Mouse (Mus musculus) liver, adult 2 months (tissue): Measurements from ENCODE around the gene Ip6k1. TPM values are rescaled to one million over a fixed set of nuclear protein-coding genes. Genes with fewer than 3 reads are reported as not detected.

Experiments used
- DNase-seq: peaks from one replicate; pipeline ENCODE4 v3.0.0-alpha.2; 2011; ENCODE audit warnings: low read depth, low spot score; ENCODE audit errors: extremely low read depth
- H3K27ac ChIP-seq: fragments of 200-500 bp; replicated peaks from 2 replicates; pipeline ENCODE4 v1.5.1; 2012; ENCODE audit warnings: low read depth, mild to moderate bottlenecking, control low read depth, inconsistent platforms, low read length; ENCODE audit not compliant: insufficient read depth
- H3K27me3 ChIP-seq: fragments of 200-500 bp; 2 replicates; pipeline ENCODE4 v1.6.1; 2012; ENCODE audit warnings: mild to moderate bottlenecking, moderate library complexity, low read length, inconsistent platforms; ENCODE audit not compliant: control insufficient read depth, insufficient read depth
- H3K36me3 ChIP-seq: fragments of 200-500 bp; 2 replicates; pipeline ENCODE4 v1.6.1; 2012; ENCODE audit warnings: low read length, inconsistent platforms; ENCODE audit not compliant: control insufficient read depth, insufficient read depth
- H3K4me1 ChIP-seq: fragments of 200-500 bp; 2 replicates; pipeline ENCODE4 v1.6.1; 2011; ENCODE audit warnings: low read length; ENCODE audit not compliant: control insufficient read depth, insufficient read depth
- H3K4me3 ChIP-seq: fragments of 200-500 bp; 2 replicates; pipeline ENCODE4 v1.5.1; 2011; ENCODE audit warnings: low read depth, mild to moderate bottlenecking, control low read depth, low read length, moderate library complexity; ENCODE audit not compliant: insufficient read depth
- H3K79me2 ChIP-seq: fragments of 200-500 bp; 2 replicates; pipeline ENCODE4 v1.6.1; 2012; ENCODE audit warnings: inconsistent platforms, mild to moderate bottlenecking, low read length, moderate library complexity; ENCODE audit not compliant: control insufficient read depth, insufficient read depth
- H3K9ac ChIP-seq: fragments of 200-500 bp; 2 replicates; pipeline ENCODE4 v1.6.1; 2012; ENCODE audit warnings: low read depth, mild to moderate bottlenecking, control low read depth, inconsistent platforms, low read length
- CTCF ChIP-seq: fragments of 200-500 bp; IDR thresholded peaks from 2 replicates; pipeline ENCODE4 v1.5.1; 2011; ENCODE audit warnings: low read depth, low read length, control low read depth
- POLR2A ChIP-seq: fragments of 200-500 bp; IDR thresholded peaks from 2 replicates; pipeline ENCODE4 v1.6.1; 2011; ENCODE audit warnings: low read length, control low read depth; ENCODE audit not compliant: insufficient read depth; ENCODE audit errors: extremely low read depth
- WGBS: fragments of 180-500 bp; shearing (Covaris S2); methylation state at CpG from one replicate; pipeline ENCODE4 v1.1.7; 2018; 5-methylcytosine and 5-hydroxymethylcytosine counted together
- polyA plus RNA-seq: library from polyadenylated mRNA; depleted of rRNA; stranded (reverse); fragments of >200 nt; gene quantifications from 2 replicates; pipeline ENCODE4 v1.2.3, GENCODE M21; 2012; rRNA removed
- total RNA-seq: library from RNA; depleted of rRNA; stranded (reverse); fragments of >200 nt; gene quantifications from 2 replicates; pipeline ENCODE4 v1.2.3, GENCODE M21; 2014; rRNA removed

The Ip6k1 gene
- total RNA-seq (40.1 and 47.7 TPM in 2 replicates), polyA plus RNA-seq (45.7 and 46.3 TPM in 2 replicates)

DNA sequence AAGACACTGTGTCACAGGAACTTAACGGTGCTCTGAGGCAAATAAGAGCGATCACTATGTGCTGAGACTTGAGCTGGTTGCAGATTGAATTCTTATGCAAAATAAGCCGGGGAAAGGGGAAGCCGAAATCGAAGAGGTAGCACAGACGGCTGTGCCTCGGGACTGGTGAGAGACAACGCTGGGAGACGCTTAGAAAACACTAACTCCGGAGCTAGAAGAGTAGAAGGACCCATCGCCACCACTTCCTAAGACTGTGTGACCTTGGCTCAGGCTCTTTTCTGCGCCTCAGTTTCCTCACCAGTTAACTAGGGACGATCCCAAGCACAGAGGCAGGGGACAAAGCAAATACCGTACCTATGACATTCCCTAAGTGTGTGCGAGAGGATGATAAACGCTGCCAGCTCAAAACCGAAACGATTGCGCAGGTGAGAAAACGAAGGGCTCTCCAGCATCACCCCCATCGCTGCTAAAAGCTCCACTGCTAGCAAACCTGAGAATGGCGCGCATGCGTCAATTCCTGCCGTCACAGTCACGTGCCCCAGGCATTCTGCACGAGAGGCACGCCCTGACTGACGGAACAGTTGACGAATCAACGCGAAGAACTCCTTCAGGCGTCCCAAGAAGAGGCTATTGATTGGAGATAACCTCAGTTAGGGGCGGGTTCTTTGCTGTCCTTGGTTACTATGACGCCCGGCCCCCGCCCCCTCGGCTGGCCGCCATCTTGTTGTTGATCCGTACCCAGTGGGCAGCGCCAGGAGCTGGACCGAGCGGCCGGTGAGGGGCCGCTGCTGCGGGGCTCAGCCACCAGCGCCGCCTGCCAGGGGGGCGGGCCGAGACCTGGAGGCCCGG lies at the start of gene Ip6k1:
Gene Ip6k1, plus strand, starts transcription at position 580 of the 849 bp plus-strand sequence.
- Histone ChIP-seq H3K4me1 (peaks cover 16% of the 10 kb centered on the region), H3K27ac (peak within 1 kb of the TSS; percentile 81), H3K9ac (peak within 1 kb of the TSS; percentile 93), H3K79me2 (peaks cover 15% of the 10 kb centered on the region; the same call in 1 of the 2 replicates), H3K27me3 (no peaks in the 10 kb centered on the region), H3K4me3 (peak within 1 kb of the TSS; percentile 91), H3K36me3 (no peaks in the 10 kb centered on the region)
- DNase-seq, result peak; percentile 99
- TF ChIP-seq POLR2A, result peak; percentile 60; the same call in 1 of the 2 replicates
- TF ChIP-seq CTCF, result no peak
- WGBS, result under 1% methylated on average over 51 of the region's 51 CpGs

DNA sequence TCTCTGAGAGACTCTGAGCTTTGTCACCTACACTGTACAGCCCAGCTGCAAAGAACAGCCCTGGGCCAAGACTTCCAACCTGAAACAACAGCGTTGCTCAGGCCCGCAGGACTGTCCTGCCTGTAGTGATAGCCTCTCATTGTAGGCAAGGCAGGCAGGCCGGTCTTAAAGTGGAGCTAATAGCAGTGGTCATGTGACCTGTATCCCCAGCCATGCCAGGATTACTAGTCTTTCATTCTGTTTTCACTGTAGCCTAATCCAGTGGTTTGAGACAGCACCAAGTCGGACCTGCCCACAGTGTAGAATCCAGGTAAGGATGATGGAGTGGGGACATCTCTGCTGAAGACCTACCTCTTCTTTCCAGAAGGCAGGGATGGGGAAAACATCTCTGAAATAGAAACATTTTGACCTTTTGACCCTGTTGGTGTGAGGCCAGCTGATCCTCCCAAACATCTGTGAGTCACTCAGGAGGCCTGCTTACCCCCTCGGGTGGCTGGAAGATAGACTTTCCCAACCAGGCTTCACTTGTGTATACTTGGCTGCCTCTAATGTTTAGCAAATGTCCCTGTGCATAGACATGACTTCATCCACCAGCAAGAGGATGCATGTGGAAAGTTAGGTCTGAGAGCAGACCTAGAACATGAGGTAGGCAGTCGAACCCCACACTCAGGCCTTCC lies 46.5 kb upstream of the Ip6k1 start:
- WGBS, result 82% methylated on average over 6 of the region's 6 CpGs

DNA sequence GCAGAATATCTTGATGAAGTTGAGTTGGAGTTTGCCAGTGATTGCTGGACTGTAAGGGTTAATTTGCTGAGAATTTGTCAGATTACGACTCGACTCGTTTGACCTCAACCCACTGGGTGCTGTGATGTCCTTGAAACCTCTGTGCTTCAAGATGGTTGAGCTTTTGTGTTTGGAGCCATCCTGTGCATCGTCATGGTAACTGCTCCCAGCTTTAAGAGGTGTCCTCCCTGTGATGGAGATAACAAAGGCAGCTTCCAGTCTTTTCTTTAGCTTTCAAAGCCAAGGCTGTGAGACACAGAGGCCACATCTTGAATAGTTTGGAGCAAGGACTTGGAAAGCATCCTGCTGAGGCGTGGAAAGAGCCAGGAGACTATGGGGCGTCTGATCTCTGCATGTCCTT lies 45.2 kb upstream of the Ip6k1 start:
- H3K4me1 ChIP-seq, result no peaks in the 10 kb centered on the region
- no peaks in the 10 kb centered on the region for H3K79me2 ChIP-seq
- H3K27me3 ChIP-seq, result no peaks in the 10 kb centered on the region
- no peaks in the 10 kb centered on the region for H3K36me3 ChIP-seq
- TF ChIP-seq POLR2A, result no peak
- no peak overlapping the region for H3K27ac ChIP-seq
- DNase-seq, result no peak
- H3K9ac ChIP-seq, result no peak overlapping the region
- WGBS, result 65% methylated on average over 6 of the region's 6 CpGs
- H3K4me3 ChIP-seq, result no peak overlapping the region

More for the DNA sequence above, 46.5 kb upstream of the Ip6k1 start:
- no peak overlapping the region for H3K27ac ChIP-seq
- H3K9ac ChIP-seq, result no peak overlapping the region
- H3K79me2 ChIP-seq, result no peaks in the 10 kb centered on the region
- H3K4me3 ChIP-seq, result no peak overlapping the region
- no peaks in the 10 kb centered on the region for H3K27me3 ChIP-seq
- H3K4me1 ChIP-seq, result no peaks in the 10 kb centered on the region
- H3K36me3 ChIP-seq, result no peaks in the 10 kb centered on the region
- no peak for DNase-seq
- TF ChIP-seq CTCF, result no peak
- no peak for TF ChIP-seq POLR2A

- Histone ChIP-seq H3K79me2 (no peaks in the 10 kb centered on the region), H3K4me3 (no peak overlapping the region), H3K27me3 (no peaks in the 10 kb centered on the region), H3K4me1 (no peaks in the 10 kb centered on the region), H3K9ac (no peak overlapping the region), H3K27ac (no peak overlapping the region), H3K36me3 (no peaks in the 10 kb centered on the region)
- DNase-seq, result no peak
- TF ChIP-seq POLR2A (no peak), CTCF (no peak)
- 78% methylated on average over 6 of the region's 6 CpGs for WGBS
Observed at GRCm38 (mm10) chr9:107959896-107960295, 42.4 kb upstream of the Ip6k1 start.

GRCm38 (mm10) chr9:107960928-107961327 lies 41.4 kb upstream of the Ip6k1 start:
- no peak overlapping the region for H3K9ac ChIP-seq
- H3K4me3 ChIP-seq, result no peak overlapping the region
- no peak overlapping the region for H3K27ac ChIP-seq
- H3K4me1 ChIP-seq, result no peaks in the 10 kb centered on the region
- H3K79me2 ChIP-seq, result no peaks in the 10 kb centered on the region
- H3K36me3 ChIP-seq, result no peaks in the 10 kb centered on the region
- 86% methylated on average over 4 of the region's 4 CpGs for WGBS
- DNase-seq, result no peak
- TF ChIP-seq POLR2A, result no peak
- H3K27me3 ChIP-seq, result no peaks in the 10 kb centered on the region
